Mouse (Mus musculus) C2C12 (cell line): ENCODE results near the gene Fxyd1. TPM values are rescaled to one million over a fixed set of nuclear protein-coding genes. Genes with fewer than 3 reads are reported as not detected.
A peak's percentile ranks its signal among the peaks of the same experiment; 100 is the strongest.

Source experiments
- H3K27me3 ChIP-seq: one replicate; pipeline ENCODE4 v1.6.1; 2011; ENCODE audit not compliant: control insufficient read depth, insufficient read depth, insufficient read length
- H3K36me3 ChIP-seq: one replicate; pipeline ENCODE4 v1.6.1; 2011; ENCODE audit not compliant: control insufficient read depth, insufficient read depth
- H3K4me3 ChIP-seq: one replicate; pipeline ENCODE4 v1.5.1; 2011; ENCODE audit warnings: mild to moderate bottlenecking, control low read depth; ENCODE audit not compliant: poor library complexity, insufficient read depth, severe bottlenecking
- H3K79me2 ChIP-seq: one replicate; pipeline ENCODE4 v1.6.1; 2011; ENCODE audit not compliant: control insufficient read depth, insufficient read depth
- H3K79me3 ChIP-seq: one replicate; pipeline ENCODE4 v1.6.1; 2011; ENCODE audit warnings: low read depth, control low read depth
- H3ac ChIP-seq: one replicate; pipeline ENCODE3; 2011; ENCODE audit warnings: low read depth; ENCODE audit not compliant: control insufficient read depth, insufficient read length
- CEBPB ChIP-seq: IDR thresholded peaks from one replicate; pipeline ENCODE4 v1.6.1; 2011; ENCODE audit warnings: low read depth, mild to moderate bottlenecking, control low read depth, moderate library complexity
- CTCF ChIP-seq: IDR thresholded peaks from one replicate; pipeline ENCODE4 v1.5.1; 2011; ENCODE audit not compliant: control insufficient read depth, insufficient read depth, insufficient read length
- FOSL1 ChIP-seq: IDR thresholded peaks from one replicate; pipeline ENCODE4 v1.8.0; 2011; ENCODE audit warnings: mild to moderate bottlenecking, low read length; ENCODE audit not compliant: poor library complexity, insufficient read depth, severe bottlenecking
- MAX ChIP-seq: IDR thresholded peaks from one replicate; pipeline ENCODE4 v1.6.1; 2011; ENCODE audit warnings: mild to moderate bottlenecking, control low read depth
- MYOD1 ChIP-seq: IDR thresholded peaks from one replicate; pipeline ENCODE4 v1.6.1; 2011; ENCODE audit warnings: low read depth; ENCODE audit not compliant: control insufficient read depth, insufficient read length
- MYOG ChIP-seq: IDR thresholded peaks from one replicate; pipeline ENCODE4 v1.6.1; 2011; ENCODE audit not compliant: control insufficient read depth, insufficient read length; ENCODE audit errors: extremely low read depth
- USF1 ChIP-seq: IDR thresholded peaks from one replicate; pipeline ENCODE4 v1.6.1; 2011; ENCODE audit warnings: low read depth, mild to moderate bottlenecking, control low read depth, moderate library complexity
- polyA plus RNA-seq: library from polyadenylated mRNA; unstranded; fragments of >200 nt; fragmentation: generic; extraction: Trizol; gene quantifications from one replicate; pipeline ENCODE4 v1.2.1, GENCODE M21; 2012; ENCODE audit warnings: missing spikeins

Gene Fxyd1
- polyA plus RNA-seq, 1 experiment = 0.55 TPM

GRCm38 (mm10) chr7:31069491-31069890 lies 12.5 kb upstream of the Fxyd1 start:
- Histone ChIP-seq H3K36me3 (no peaks in the 10 kb centered on the region), H3K4me3 (no peak overlapping the region), H3K27me3 (peaks cover 24% of the 10 kb centered on the region), H3K79me2 (no peaks in the 10 kb centered on the region), H3ac (no peak overlapping the region), H3K79me3 (no peaks in the 10 kb centered on the region)
- no peak for TF ChIP-seq CEBPB
- TF ChIP-seq MAX = no peak
- no peak for TF ChIP-seq MYOG
- TF ChIP-seq CTCF = no peak
- no peak for TF ChIP-seq FOSL1
- TF ChIP-seq MYOD1 = no peak
- no peak for TF ChIP-seq USF1

- TF ChIP-seq MYOD1 (no peak), FOSL1 (no peak), USF1 (no peak), CEBPB (no peak), MYOG (no peak), MAX (no peak), CTCF (no peak)
- Histone ChIP-seq H3K79me2 (no peaks in the 10 kb centered on the region), H3ac (no peak overlapping the region), H3K36me3 (no peaks in the 10 kb centered on the region), H3K4me3 (no peak overlapping the region), H3K79me3 (no peaks in the 10 kb centered on the region), H3K27me3 (peaks cover 24% of the 10 kb centered on the region)
Observed at GRCm38 (mm10) chr7:31067836-31068235, 10.8 kb upstream of the Fxyd1 start.

- no peak overlapping the region for H3ac ChIP-seq
- TF ChIP-seq MYOG (no peak), USF1 (no peak), FOSL1 (no peak), MAX (no peak), CEBPB (no peak), MYOD1 (no peak)
Observed at GRCm38 (mm10) chr7:31063074-31063560, 6.1 kb upstream of the Fxyd1 start.

GRCm38 (mm10) chr7:31060621-31061010 lies 3.6 kb upstream of the Fxyd1 start:
- Histone ChIP-seq H3K4me3 (no peak overlapping the region), H3K79me2 (no peaks in the 10 kb centered on the region), H3K79me3 (no peaks in the 10 kb centered on the region), H3K36me3 (no peaks in the 10 kb centered on the region), H3ac (no peak overlapping the region), H3K27me3 (peaks cover 3% of the 10 kb centered on the region)
- TF ChIP-seq FOSL1 (no peak), MYOG (no peak), CEBPB (no peak), CTCF (no peak), USF1 (no peak), MAX (no peak), MYOD1 (no peak)

More at GRCm38 (mm10) chr7:31063074-31063560, 6.1 kb upstream of the Fxyd1 start:
- Histone ChIP-seq H3K36me3 (no peaks in the 10 kb centered on the region), H3K4me3 (no peak overlapping the region), H3K79me2 (no peaks in the 10 kb centered on the region), H3K79me3 (no peaks in the 10 kb centered on the region), H3K27me3 (peaks cover 4% of the 10 kb centered on the region)

GRCm38 (mm10) chr7:31059919-31060620 lies 3.1 kb upstream of the Fxyd1 start:
- peaks cover 3% of the 10 kb centered on the region for H3K27me3 ChIP-seq
- H3K36me3 ChIP-seq = no peaks in the 10 kb centered on the region
- H3K4me3 ChIP-seq = no peak overlapping the region
- H3K79me3 ChIP-seq = no peaks in the 10 kb centered on the region
- H3ac ChIP-seq = no peak overlapping the region
- TF ChIP-seq MYOD1 (no peak), FOSL1 (no peak), CEBPB (no peak), MYOG (no peak), MAX (no peak), CTCF (no peak), USF1 (no peak)
- no peaks in the 10 kb centered on the region for H3K79me2 ChIP-seq

GRCm38 (mm10) chr7:31059108-31059507 lies 2.1 kb upstream of the Fxyd1 start, which contains the start of gene Lgi4:
Lgi4 (plus strand) TSS chr7:31059342.
- H3K36me3 ChIP-seq = no peaks in the 10 kb centered on the region
- H3K79me2 ChIP-seq = no peaks in the 10 kb centered on the region
- H3K79me3 ChIP-seq = no peaks in the 10 kb centered on the region
- peaks cover 3% of the 10 kb centered on the region for H3K27me3 ChIP-seq
- no peak within 1 kb of the TSS for H3K4me3 ChIP-seq
- TF ChIP-seq MYOD1 = no peak
- peak; percentile 88 for TF ChIP-seq CTCF
- H3ac ChIP-seq = no peak within 1 kb of the TSS
